Mouse (Mus musculus): ENCODE measurements at regions not wholly inside any gene's neighbourhood (a gene's known extent, or its start where the extent isn't known, plus 50 kb on each side); places are given as distances from the start of the nearest gene placed in this dataset.

DNA sequence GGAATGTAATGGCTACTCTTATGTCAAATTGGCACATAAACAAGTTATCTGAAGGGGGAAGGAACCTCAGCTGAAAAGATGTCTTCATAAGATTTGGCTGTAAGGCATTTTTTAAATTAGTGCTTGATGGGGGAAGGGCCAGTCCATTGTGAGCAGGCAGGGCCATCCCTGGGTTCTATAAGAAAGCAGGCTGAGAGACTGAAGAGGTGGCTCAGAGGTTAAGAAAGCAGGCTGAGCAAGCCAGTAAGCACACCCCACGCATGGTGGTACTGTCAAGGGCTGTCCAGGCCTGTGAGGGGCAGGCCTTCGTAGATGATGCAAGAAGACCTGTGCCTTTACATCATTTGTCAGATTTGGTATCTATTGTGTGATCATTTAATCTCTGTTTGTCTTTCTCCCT lies 147.0 kb downstream of the Bod1 start:
- H3K4me3 ChIP-seq, result no peak overlapping the region
- no peak for TF ChIP-seq CTCF (IDR thresholded peaks at IDR 0.05)
- no peak for DNase-seq (ENCODE audit: extremely low spot score in 1 of 2, low spot score in 2 of 2)
- H3K27ac ChIP-seq, result no peak overlapping the region
- intact Hi-C loops (cut with DNase I), result no loop called here

DNA sequence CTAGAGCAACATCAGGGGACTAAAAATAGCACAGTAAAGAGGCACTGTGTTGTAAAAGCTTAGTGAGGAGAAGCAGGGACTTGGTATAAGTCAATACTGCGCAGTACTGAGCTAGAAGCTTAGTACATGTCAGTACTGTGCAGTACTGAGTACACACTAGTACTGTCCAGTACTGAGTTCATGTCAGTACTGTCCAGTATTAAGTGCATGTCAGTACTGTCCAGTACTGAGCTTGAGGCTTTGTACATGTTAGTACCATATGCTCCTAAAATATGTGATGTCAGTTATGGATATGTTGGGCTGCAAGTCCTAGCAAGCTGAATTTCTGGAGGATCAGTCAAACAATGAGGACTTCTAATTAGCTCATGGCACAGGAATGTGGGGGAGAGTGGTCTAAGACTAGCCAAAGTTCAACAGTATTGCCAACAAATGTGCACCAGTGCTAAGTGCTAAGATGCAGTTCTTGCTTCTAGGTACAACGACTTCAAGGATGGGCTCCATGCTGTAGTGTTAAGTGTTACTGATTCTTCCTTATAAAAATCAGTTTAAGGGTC lies 147.5 kb downstream of the Bod1 start:
- DNase-seq (ENCODE audit: extremely low spot score in 1 of 2, low spot score in 2 of 2), result no peak
- Histone ChIP-seq H3K27ac (no peak overlapping the region), H3K4me3 (no peak overlapping the region)
- no peak for TF ChIP-seq CTCF (IDR thresholded peaks at IDR 0.05)
- intact Hi-C loops (cut with DNase I), result no loop called here

GRCm38 (mm10) chr11:31522127-31522526 lies 149.6 kb downstream of the Bod1 start:
- no peak overlapping the region for H3K4me3 ChIP-seq
- no peak for DNase-seq (ENCODE audit: extremely low spot score in 1 of 2, low spot score in 2 of 2)
- intact Hi-C loops (cut with DNase I), result no loop called here
- H3K27ac ChIP-seq, result no peak overlapping the region
- no peak for TF ChIP-seq CTCF (IDR thresholded peaks at IDR 0.05)

- TF ChIP-seq CTCF (IDR thresholded peaks at IDR 0.05), result no peak
- H3K27ac ChIP-seq, result no peak overlapping the region
- no peak for DNase-seq (ENCODE audit: extremely low spot score in 1 of 2, low spot score in 2 of 2)
- H3K4me3 ChIP-seq, result no peak overlapping the region
- intact Hi-C loops (cut with DNase I), result no loop called here
These were observed 150.8 kb downstream of the Bod1 start for GRCm38 (mm10) chr11:31520909-31521308.

GRCm38 (mm10) chr11:31503239-31503916 lies 133.5 kb upstream of the Stc2 start:
- DNase-seq (ENCODE audit: extremely low spot score in 1 of 2, low spot score in 2 of 2), result no peak
- no peak for TF ChIP-seq CTCF (IDR thresholded peaks at IDR 0.05)
- no peak overlapping the region for H3K27ac ChIP-seq
- no peak overlapping the region for H3K4me3 ChIP-seq
- intact Hi-C loops (cut with DNase I), result no loop called here

DNA sequence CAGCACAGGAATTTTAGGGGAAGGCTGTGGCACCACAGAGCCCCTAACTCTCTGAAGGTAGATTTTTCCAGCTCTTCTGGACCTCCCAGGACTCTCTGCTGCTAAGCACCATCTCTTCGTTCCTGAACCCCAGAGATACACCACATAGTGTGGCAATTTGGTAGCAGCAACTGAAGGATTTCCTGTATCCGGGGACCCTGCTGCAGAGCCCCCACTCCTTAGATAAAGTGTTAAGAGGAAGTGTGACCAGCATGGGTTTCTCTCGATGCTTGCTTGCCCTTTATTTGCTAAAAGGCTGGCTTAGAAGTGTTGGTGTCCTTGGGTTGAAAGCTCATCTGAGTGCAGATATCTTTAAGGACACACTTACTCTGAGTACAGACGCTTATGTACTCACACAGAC lies 115.6 kb upstream of the Stc2 start:
- DNase-seq (ENCODE audit: extremely low spot score in 1 of 2, low spot score in 2 of 2), result no peak
- H3K4me3 ChIP-seq, result no peak overlapping the region
- no peak for TF ChIP-seq CTCF (IDR thresholded peaks at IDR 0.05)
- intact Hi-C loops (cut with DNase I), result no loop called here
- no peak overlapping the region for H3K27ac ChIP-seq

GRCm38 (mm10) chr11:31481057-31481340 lies 111.1 kb upstream of the Stc2 start:
- no peak overlapping the region for H3K27ac ChIP-seq
- TF ChIP-seq CTCF (IDR thresholded peaks at IDR 0.05), result no peak
- intact Hi-C loops (cut with DNase I), result no loop called here
- no peak overlapping the region for H3K4me3 ChIP-seq
- no peak for DNase-seq (ENCODE audit: extremely low spot score in 1 of 2, low spot score in 2 of 2)

GRCm38 (mm10) chr11:31480225-31481056 lies 110.6 kb upstream of the Stc2 start:
- no peak for DNase-seq (ENCODE audit: extremely low spot score in 1 of 2, low spot score in 2 of 2)
- H3K27ac ChIP-seq, result no peak overlapping the region
- H3K4me3 ChIP-seq, result no peak overlapping the region
- TF ChIP-seq CTCF (IDR thresholded peaks at IDR 0.05), result no peak
- intact Hi-C loops (cut with DNase I), result no loop called here

GRCm38 (mm10) chr11:31477763-31478162 lies 107.9 kb upstream of the Stc2 start:
- Histone ChIP-seq H3K4me3 (no peak overlapping the region), H3K27ac (no peak overlapping the region)
- no peak for TF ChIP-seq CTCF (IDR thresholded peaks at IDR 0.05)
- DNase-seq (ENCODE audit: extremely low spot score in 1 of 2, low spot score in 2 of 2), result no peak
- intact Hi-C loops (cut with DNase I), result no loop called here

DNA sequence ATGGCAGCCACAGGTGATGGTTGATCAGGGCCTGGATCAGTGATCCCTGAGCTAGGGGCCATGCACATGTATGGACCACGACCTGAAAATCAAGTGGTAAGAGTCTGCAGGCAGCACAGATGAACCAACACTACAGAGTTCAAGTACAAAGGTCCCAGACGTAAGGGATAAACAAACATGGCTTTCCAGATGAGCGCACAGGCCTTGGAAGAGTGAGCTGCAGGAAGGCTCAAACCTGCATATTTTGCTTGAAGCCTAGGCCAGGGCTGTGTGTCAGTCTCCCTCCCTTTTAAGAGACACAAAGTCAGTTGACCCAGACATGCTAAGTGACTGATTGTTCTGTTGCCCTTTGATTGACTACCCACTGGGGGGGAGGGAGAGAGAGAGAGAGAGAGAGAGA lies 107.2 kb upstream of the Stc2 start:
- Histone ChIP-seq H3K27ac (no peak overlapping the region), H3K4me3 (no peak overlapping the region)
- no peak for TF ChIP-seq CTCF (IDR thresholded peaks at IDR 0.05)
- DNase-seq (ENCODE audit: extremely low spot score in 1 of 2, low spot score in 2 of 2), result no peak
- intact Hi-C loops (cut with DNase I), result no loop called here

GRCm38 (mm10) chr11:31473017-31473416 lies 103.1 kb upstream of the Stc2 start:
- no peak for TF ChIP-seq CTCF (IDR thresholded peaks at IDR 0.05)

DNA sequence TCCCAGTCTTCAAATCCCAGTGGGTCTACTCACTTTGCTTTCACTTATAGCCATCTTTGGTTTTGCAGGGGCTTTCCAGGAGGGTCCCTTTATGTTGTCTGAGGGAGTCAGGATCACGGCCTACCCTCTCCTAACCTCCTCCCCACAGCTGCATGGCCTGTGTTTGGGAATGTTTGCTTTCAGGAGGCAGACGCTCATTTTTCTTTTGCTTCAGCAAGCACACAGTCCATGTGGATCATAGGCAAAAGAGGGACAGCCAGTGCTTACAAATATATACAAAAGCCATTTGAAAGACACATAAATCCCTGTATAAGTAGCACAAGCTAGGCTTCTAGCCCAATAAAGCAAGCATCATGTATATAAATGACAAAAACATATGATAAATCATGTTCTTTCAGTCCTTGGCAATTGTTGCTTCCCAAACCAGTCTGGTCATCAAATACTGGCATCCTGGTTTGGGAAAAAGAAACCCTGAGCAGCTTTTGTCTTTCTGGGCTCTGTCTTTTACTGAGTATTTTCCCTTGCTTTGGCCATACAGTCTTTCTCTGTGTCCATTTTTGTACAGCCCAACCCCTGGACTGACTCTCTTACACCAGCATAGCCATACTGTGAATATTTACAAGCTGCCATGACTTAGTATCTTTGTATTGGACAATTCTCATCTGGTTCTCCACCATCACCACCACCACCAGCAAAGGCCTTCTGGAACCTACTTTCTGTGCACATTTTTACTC lies 101.0 kb upstream of the Stc2 start:
- no peak for DNase-seq (ENCODE audit: extremely low spot score in 1 of 2, low spot score in 2 of 2)
- Histone ChIP-seq H3K4me3 (no peak overlapping the region), H3K27ac (no peak overlapping the region)
- intact Hi-C loops (cut with DNase I), result no loop called here
- TF ChIP-seq CTCF (IDR thresholded peaks at IDR 0.05), result no peak

More at GRCm38 (mm10) chr11:31473017-31473416, 103.1 kb upstream of the Stc2 start:
- Histone ChIP-seq H3K4me3 (no peak overlapping the region), H3K27ac (no peak overlapping the region)
- intact Hi-C loops (cut with DNase I), result no loop called here
- DNase-seq (ENCODE audit: extremely low spot score in 1 of 2, low spot score in 2 of 2), result no peak

All from left cerebral cortex, adult 2 months (tissue).